Mouse (Mus musculus): ENCODE results near the gene Dnah5. TPM values are rescaled to one million over a fixed set of nuclear protein-coding genes. Genes with fewer than 3 reads are reported as not detected.
A peak's percentile ranks its signal among the peaks of the same experiment; 100 is the strongest.
"Not testable (repeated sequence)": the region's sequence is repeated elsewhere in the genome, so short reads cannot be mapped to it uniquely, and the experiment has no call there.

Dnah5 gene
- polyA plus RNA-seq, 1 experiment from 2014 or later = 0.29 TPM

GRCm38 (mm10) chr15:28461091-28461778, 257.7 kb downstream of the Dnah5 start:
- H3K27ac ChIP-seq (replicated peaks; ENCODE audit: low read depth, low read length); H3K9ac ChIP-seq (replicated peaks; ENCODE audit: low read length); ATAC-seq (ENCODE audit: low FRiP score, low TSS enrichment); H3K4me3 ChIP-seq (replicated peaks; ENCODE audit: low read depth, low read length); H3K9me3 ChIP-seq (ENCODE audit: control insufficient read depth, low read length); H3K36me3 ChIP-seq (ENCODE audit: control insufficient read depth, insufficient read depth, low read length); H3K4me2 ChIP-seq (ENCODE audit: low read length); H3K27me3 ChIP-seq (ENCODE audit: control insufficient read depth, insufficient read depth, low read length); H3K4me1 ChIP-seq (ENCODE audit: control insufficient read depth, insufficient read depth, low read length); DNase-seq: not testable (repeated sequence)
- WGBS = 92% methylated on average over 2 of the region's 2 CpGs

GRCm38 (mm10) chr15:28466591-28467247, 263.2 kb downstream of the Dnah5 start:
- Histone ChIP-seq H3K9ac (replicated peaks; ENCODE audit: low read length) (no peak overlapping the region), H3K27me3 (ENCODE audit: control insufficient read depth, insufficient read depth, low read length) (no peaks in the 10 kb centered on the region), H3K4me1 (ENCODE audit: control insufficient read depth, insufficient read depth, low read length) (no peaks in the 10 kb centered on the region), H3K36me3 (ENCODE audit: control insufficient read depth, insufficient read depth, low read length) (no peaks in the 10 kb centered on the region), H3K4me3 (replicated peaks; ENCODE audit: low read depth, low read length) (no peak overlapping the region), H3K9me3 (ENCODE audit: control insufficient read depth, low read length) (no peaks in the 10 kb centered on the region), H3K27ac (replicated peaks; ENCODE audit: low read depth, low read length) (no peak overlapping the region), H3K4me2 (ENCODE audit: low read length) (no peak overlapping the region)
- DNase-seq (no peak), ATAC-seq (ENCODE audit: low FRiP score, low TSS enrichment) (no peak)
- 97% methylated on average over 3 of the region's 3 CpGs for WGBS

- Histone ChIP-seq H3K4me2 (ENCODE audit: low read length) (no peak overlapping the region), H3K9ac (replicated peaks; ENCODE audit: low read length) (no peak overlapping the region), H3K9me3 (ENCODE audit: control insufficient read depth, low read length) (no peaks in the 10 kb centered on the region), H3K27me3 (ENCODE audit: control insufficient read depth, insufficient read depth, low read length) (no peaks in the 10 kb centered on the region), H3K4me3 (replicated peaks; ENCODE audit: low read depth, low read length) (no peak overlapping the region), H3K27ac (replicated peaks; ENCODE audit: low read depth, low read length) (no peak overlapping the region), H3K36me3 (ENCODE audit: control insufficient read depth, insufficient read depth, low read length) (no peaks in the 10 kb centered on the region), H3K4me1 (ENCODE audit: control insufficient read depth, insufficient read depth, low read length) (no peaks in the 10 kb centered on the region)
- ATAC-seq (ENCODE audit: low FRiP score, low TSS enrichment) (no peak), DNase-seq (no peak)
- 77% methylated on average over 6 of the region's 6 CpGs for WGBS
Measured at GRCm38 (mm10) chr15:28473749-28474390, 270.3 kb downstream of the Dnah5 start.

- no peak overlapping the region for H3K27ac ChIP-seq (replicated peaks; ENCODE audit: low read depth, low read length)
- no peaks in the 10 kb centered on the region for H3K9me3 ChIP-seq (ENCODE audit: control insufficient read depth, low read length)
- peak; percentile 75 for DNase-seq
- H3K36me3 ChIP-seq (ENCODE audit: control insufficient read depth, insufficient read depth, low read length) = no peaks in the 10 kb centered on the region
- H3K9ac ChIP-seq (replicated peaks; ENCODE audit: low read length) = no peak overlapping the region
- no peak for ATAC-seq (ENCODE audit: low FRiP score, low TSS enrichment)
- H3K4me2 ChIP-seq (ENCODE audit: low read length) = no peak overlapping the region
- no peaks in the 10 kb centered on the region for H3K27me3 ChIP-seq (ENCODE audit: control insufficient read depth, insufficient read depth, low read length)
- H3K4me3 ChIP-seq (replicated peaks; ENCODE audit: low read depth, low read length) = no peak overlapping the region
- WGBS = 55% methylated on average over 4 of the region's 4 CpGs
- H3K4me1 ChIP-seq (ENCODE audit: control insufficient read depth, insufficient read depth, low read length) = no peaks in the 10 kb centered on the region
Measured at GRCm38 (mm10) chr15:28502820-28503219, 299.3 kb downstream of the Dnah5 start.

- H3K36me3 ChIP-seq (ENCODE audit: control insufficient read depth, insufficient read depth, low read length) = no peaks in the 10 kb centered on the region
- H3K27me3 ChIP-seq (ENCODE audit: control insufficient read depth, insufficient read depth, low read length) = no peaks in the 10 kb centered on the region
- no peaks in the 10 kb centered on the region for H3K9me3 ChIP-seq (ENCODE audit: control insufficient read depth, low read length)
- 52% methylated on average over 4 of the region's 4 CpGs for WGBS
- no peaks in the 10 kb centered on the region for H3K4me1 ChIP-seq (ENCODE audit: control insufficient read depth, insufficient read depth, low read length)
- H3K4me2 ChIP-seq (ENCODE audit: low read length) = no peak overlapping the region
- H3K4me3 ChIP-seq (replicated peaks; ENCODE audit: low read depth, low read length) = no peak overlapping the region
- DNase-seq (no peak), ATAC-seq (ENCODE audit: low FRiP score, low TSS enrichment) (no peak)
- H3K27ac ChIP-seq (replicated peaks; ENCODE audit: low read depth, low read length) = no peak overlapping the region
- no peak overlapping the region for H3K9ac ChIP-seq (replicated peaks; ENCODE audit: low read length)
Measured at GRCm38 (mm10) chr15:28515176-28515575, 311.6 kb downstream of the Dnah5 start.

Other genes with a start within 250 kb of the Dnah5 start
- gene Trio, start 177.9 kb upstream of the Dnah5 start, polyA plus RNA-seq (2014; fragmentation: Nextera tagmentation; extraction: Ambion mirVana) = 56.5 and 59.8 TPM in 2 replicates

Measured in midbrain, embryonic 14.5 days (tissue).